Mouse (Mus musculus) cortical plate, adult 2 months (tissue): ENCODE data around the gene Tbce. TPM values are rescaled to one million over a fixed set of nuclear protein-coding genes. Genes with fewer than 3 reads are reported as not detected.
"Not testable (repeated sequence)": the region's sequence is repeated elsewhere in the genome, so short reads cannot be mapped to it uniquely, and the experiment has no call there.

Experiments used
- H3K27ac ChIP-seq: fragments of 200-500 bp; 2 replicates; pipeline ENCODE4 v1.5.1; 2012; ENCODE audit warnings: low read length, control low read depth, inconsistent platforms; ENCODE audit not compliant: insufficient read depth
- H3K4me1 ChIP-seq: fragments of 200-500 bp; 2 replicates; pipeline ENCODE4 v1.6.1; 2011; ENCODE audit warnings: low read length; ENCODE audit not compliant: control insufficient read depth, insufficient read depth
- H3K4me3 ChIP-seq: fragments of 200-500 bp; 2 replicates; pipeline ENCODE4 v1.5.1; 2011; ENCODE audit warnings: mild to moderate bottlenecking, low read length, control low read depth; ENCODE audit not compliant: insufficient read depth
- CTCF ChIP-seq: fragments of 200-500 bp; IDR thresholded peaks from 2 replicates; pipeline ENCODE4 v1.5.1; 2011; ENCODE audit warnings: mild to moderate bottlenecking, control low read depth, low read length; ENCODE audit not compliant: insufficient read depth; ENCODE audit errors: extremely low read depth
- POLR2A ChIP-seq: fragments of 200-500 bp; IDR thresholded peaks from 2 replicates; pipeline ENCODE4 v1.6.1; 2011; ENCODE audit warnings: mild to moderate bottlenecking, low read length, control low read depth; ENCODE audit not compliant: insufficient read depth; ENCODE audit errors: extremely low read depth
- polyA plus RNA-seq: library from polyadenylated mRNA; depleted of rRNA; stranded (reverse); fragments of >200 nt; gene quantifications from 2 replicates; pipeline ENCODE4 v1.2.3, GENCODE M21; 2012

Tbce gene
- polyA plus RNA-seq, 1 experiment = 178 TPM

GRCm38 (mm10) chr13:13990391-13990790 is 49.0 kb downstream of the Tbce start:
- no peak for TF ChIP-seq POLR2A
- TF ChIP-seq CTCF = no peak
- no peak overlapping the region for H3K4me3 ChIP-seq
- no peak overlapping the region for H3K27ac ChIP-seq
- peaks cover 4% of the 10 kb centered on the region; the same call in 1 of the 2 replicates for H3K4me1 ChIP-seq

GRCm38 (mm10) chr13:13989135-13989534 is 50.3 kb downstream of the Tbce start:
- H3K4me1 ChIP-seq = peaks cover 4% of the 10 kb centered on the region; the same call in 1 of the 2 replicates
- TF ChIP-seq POLR2A (no peak), CTCF (no peak)
- H3K4me3 ChIP-seq = no peak overlapping the region
- no peak overlapping the region for H3K27ac ChIP-seq

GRCm38 (mm10) chr13:13983523-13983922 is 55.9 kb downstream of the Tbce start:
- no peak for TF ChIP-seq POLR2A
- no peak for TF ChIP-seq CTCF
- no peaks in the 10 kb centered on the region for H3K4me1 ChIP-seq
- no peak overlapping the region for H3K4me3 ChIP-seq
- no peak overlapping the region for H3K27ac ChIP-seq

- not testable (repeated sequence) for H3K4me1 ChIP-seq, H3K4me3 ChIP-seq, H3K27ac ChIP-seq
Measured at GRCm38 (mm10) chr13:13981842-13982241, 57.6 kb downstream of the Tbce start.

- TF ChIP-seq CTCF (no peak), POLR2A (no peak)
- no peaks in the 10 kb centered on the region for H3K4me1 ChIP-seq
- no peak overlapping the region for H3K27ac ChIP-seq
- H3K4me3 ChIP-seq = no peak overlapping the region
Measured at GRCm38 (mm10) chr13:13969796-13970195, 69.6 kb downstream of the Tbce start.

- H3K27ac ChIP-seq = no peak overlapping the region
- TF ChIP-seq POLR2A (no peak), CTCF (no peak)
- H3K4me1 ChIP-seq = no peaks in the 10 kb centered on the region
- no peak overlapping the region for H3K4me3 ChIP-seq
Measured at GRCm38 (mm10) chr13:13968629-13969111, 70.8 kb downstream of the Tbce start.

GRCm38 (mm10) chr13:13966172-13966571 is 73.3 kb downstream of the Tbce start:
- no peaks in the 10 kb centered on the region for H3K4me1 ChIP-seq
- no peak for TF ChIP-seq CTCF
- no peak for TF ChIP-seq POLR2A

GRCm38 (mm10) chr13:13965388-13965964 is 74.0 kb downstream of the Tbce start:
- H3K27ac ChIP-seq = no peak overlapping the region
- H3K4me3 ChIP-seq = no peak overlapping the region
- TF ChIP-seq CTCF (no peak), POLR2A (no peak)
- H3K4me1 ChIP-seq = no peaks in the 10 kb centered on the region; the same call in 1 of the 2 replicates

More at GRCm38 (mm10) chr13:13966172-13966571, 73.3 kb downstream of the Tbce start:
- H3K4me3 ChIP-seq = no peak overlapping the region
- no peak overlapping the region for H3K27ac ChIP-seq

- H3K4me3 ChIP-seq = no peak overlapping the region
- H3K27ac ChIP-seq = no peak overlapping the region
- H3K4me1 ChIP-seq = no peaks in the 10 kb centered on the region; the same call in 1 of the 2 replicates
- TF ChIP-seq CTCF (no peak), POLR2A (no peak)
Measured at GRCm38 (mm10) chr13:13961046-13961445, 78.4 kb downstream of the Tbce start.

- TF ChIP-seq CTCF = no peak
- TF ChIP-seq POLR2A = no peak
- Histone ChIP-seq H3K4me1 (peaks cover 1% of the 10 kb centered on the region), H3K4me3 (no peak overlapping the region), H3K27ac (no peak overlapping the region)
Measured at GRCm38 (mm10) chr13:13960211-13960610, 79.2 kb downstream of the Tbce start.
